Mouse (Mus musculus): Measurements from ENCODE around the gene Ifitm6. TPM values are rescaled to one million over a fixed set of nuclear protein-coding genes. Genes with fewer than 3 reads are reported as not detected.
"Not testable (repeated sequence)": the region's sequence is repeated elsewhere in the genome, so short reads cannot be mapped to it uniquely, and the experiment has no call there.

Gene Ifitm6
- polyA plus RNA-seq, 1 experiment, result 0.91 TPM

DNA sequence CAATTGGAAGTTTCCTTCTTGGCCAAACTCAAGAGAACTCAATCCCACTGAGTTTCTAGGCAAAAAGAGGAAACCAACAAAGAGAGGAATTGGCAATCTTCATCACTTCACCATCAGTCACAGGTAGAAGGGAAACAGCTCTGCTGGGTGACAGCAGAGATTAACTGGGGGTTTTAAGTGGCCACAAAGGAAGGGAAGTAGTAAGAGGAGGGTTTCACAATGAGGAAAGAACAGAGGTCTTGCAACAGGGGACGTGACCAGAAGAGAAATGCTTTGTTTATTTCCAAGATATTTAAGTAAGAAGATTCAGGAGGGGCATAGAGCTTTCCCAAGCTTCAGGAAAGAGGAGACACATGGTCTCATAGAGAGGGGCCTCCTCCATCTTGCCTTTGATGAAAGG is 19.9 kb downstream of the Ifitm6 start:
- H3K27me3 ChIP-seq (replicated peaks), result no peaks in the 10 kb centered on the region
- no peak overlapping the region for H3K4me3 ChIP-seq (replicated peaks)
- H3K4me1 ChIP-seq, result peaks cover 40% of the 10 kb centered on the region
- H3K9me3 ChIP-seq, result no peaks in the 10 kb centered on the region
- no peak for TF ChIP-seq GATA1 (IDR thresholded peaks at IDR 0.05; ENCODE audit: borderline replicate concordance, low read length)
- no peak for TF ChIP-seq FLI1 (IDR thresholded peaks at IDR 0.05; ENCODE audit: low read length)
- H3K36me3 ChIP-seq (replicated peaks; ENCODE audit: low read length), result no peaks in the 10 kb centered on the region

DNA sequence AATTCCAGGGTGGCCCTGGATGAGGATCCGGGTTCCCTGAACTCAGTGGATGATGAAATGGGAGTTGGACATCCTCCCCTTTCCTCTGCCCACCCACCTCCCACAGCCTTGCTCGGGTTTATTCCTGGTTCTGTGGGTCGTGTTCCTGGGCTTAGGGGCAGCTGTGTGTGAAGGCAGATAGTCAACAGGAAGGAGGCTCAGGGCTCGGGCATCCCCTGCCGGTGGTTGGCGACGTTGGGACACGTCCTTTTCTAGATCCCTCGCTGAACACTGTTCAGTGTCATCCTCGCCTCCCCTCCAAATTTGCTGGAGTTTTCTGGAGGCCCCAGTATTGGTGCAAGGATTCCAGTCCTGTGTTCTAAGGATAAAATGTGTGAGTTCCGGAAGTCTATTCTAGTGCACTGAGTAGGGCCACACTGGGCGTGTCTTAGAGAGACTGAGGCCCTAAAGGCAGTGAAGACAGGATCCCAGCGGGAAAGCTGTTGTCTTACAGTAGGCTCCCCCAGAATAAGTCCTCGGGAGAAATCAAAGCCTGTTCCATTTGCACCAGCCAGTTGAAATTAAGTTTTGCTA is 26.5 kb downstream of the Ifitm6 start:
- TF ChIP-seq FLI1 (IDR thresholded peaks at IDR 0.05; ENCODE audit: low read length) (no peak), GATA1 (IDR thresholded peaks at IDR 0.05; ENCODE audit: borderline replicate concordance, low read length) (no peak)
- Histone ChIP-seq H3K36me3 (replicated peaks; ENCODE audit: low read length) (peaks cover 1% of the 10 kb centered on the region), H3K4me1 (peaks cover 68% of the 10 kb centered on the region), H3K27me3 (replicated peaks) (no peaks in the 10 kb centered on the region), H3K9me3 (peaks cover under 1% of the 10 kb centered on the region; the same call in 1 of the 2 replicates), H3K4me3 (replicated peaks) (peak overlapping the region; percentile 90)

DNA sequence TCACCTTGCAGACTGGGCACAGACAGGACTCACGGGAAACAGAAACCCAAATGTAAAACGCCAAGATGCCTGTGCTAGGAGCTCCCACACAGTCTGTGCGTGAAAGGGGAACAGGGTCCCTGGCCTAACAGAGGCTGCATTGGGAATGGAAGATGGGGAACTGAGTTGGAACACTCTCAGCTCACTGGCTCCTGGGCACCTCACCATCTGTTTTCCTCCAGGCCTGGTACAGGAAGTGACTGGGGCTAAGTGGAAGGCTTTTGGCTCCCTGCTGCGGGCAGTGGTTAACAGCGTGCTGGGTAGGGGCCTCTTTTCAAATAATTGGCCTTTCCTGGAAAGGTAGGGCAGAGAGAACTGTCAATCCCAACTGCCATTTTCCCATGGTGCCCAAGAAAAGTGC is 27.1 kb downstream of the Ifitm6 start:
- TF ChIP-seq GATA1 (IDR thresholded peaks at IDR 0.05; ENCODE audit: borderline replicate concordance, low read length) (no peak), FLI1 (IDR thresholded peaks at IDR 0.05; ENCODE audit: low read length) (no peak)
- H3K4me1 ChIP-seq, result peaks cover 73% of the 10 kb centered on the region
- no peaks in the 10 kb centered on the region for H3K27me3 ChIP-seq (replicated peaks)
- peak overlapping the region; percentile 90 for H3K4me3 ChIP-seq (replicated peaks)
- peaks cover 6% of the 10 kb centered on the region for H3K9me3 ChIP-seq
- H3K36me3 ChIP-seq (replicated peaks; ENCODE audit: low read length), result peaks cover 7% of the 10 kb centered on the region

DNA sequence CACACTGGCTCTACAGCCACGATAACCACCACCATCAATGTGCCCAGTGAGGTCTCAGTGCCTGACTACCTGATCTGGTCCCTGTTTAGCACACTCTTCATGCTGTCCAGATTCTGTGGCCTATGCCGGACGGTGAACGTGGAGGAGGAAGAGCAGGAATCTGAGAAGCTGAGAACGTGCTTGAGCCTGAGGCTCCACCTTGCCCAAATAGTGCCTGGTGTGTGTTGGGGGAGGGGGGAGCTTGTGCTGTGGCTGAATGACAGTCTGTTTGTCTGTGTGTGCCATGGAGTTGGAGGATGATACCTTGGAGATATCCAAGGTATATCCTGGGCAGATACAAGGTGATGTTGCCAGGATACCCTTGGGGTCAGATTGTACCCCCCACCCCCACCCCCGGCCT is 27.5 kb downstream of the Ifitm6 start:
- Histone ChIP-seq H3K4me1 (peaks cover 73% of the 10 kb centered on the region), H3K4me3 (replicated peaks) (peak overlapping the region; percentile 90), H3K9me3 (peaks cover 6% of the 10 kb centered on the region), H3K36me3 (replicated peaks; ENCODE audit: low read length) (peaks cover 7% of the 10 kb centered on the region), H3K27me3 (replicated peaks) (no peaks in the 10 kb centered on the region)
- TF ChIP-seq GATA1 (IDR thresholded peaks at IDR 0.05; ENCODE audit: borderline replicate concordance, low read length) (no peak), FLI1 (IDR thresholded peaks at IDR 0.05; ENCODE audit: low read length) (no peak)

DNA sequence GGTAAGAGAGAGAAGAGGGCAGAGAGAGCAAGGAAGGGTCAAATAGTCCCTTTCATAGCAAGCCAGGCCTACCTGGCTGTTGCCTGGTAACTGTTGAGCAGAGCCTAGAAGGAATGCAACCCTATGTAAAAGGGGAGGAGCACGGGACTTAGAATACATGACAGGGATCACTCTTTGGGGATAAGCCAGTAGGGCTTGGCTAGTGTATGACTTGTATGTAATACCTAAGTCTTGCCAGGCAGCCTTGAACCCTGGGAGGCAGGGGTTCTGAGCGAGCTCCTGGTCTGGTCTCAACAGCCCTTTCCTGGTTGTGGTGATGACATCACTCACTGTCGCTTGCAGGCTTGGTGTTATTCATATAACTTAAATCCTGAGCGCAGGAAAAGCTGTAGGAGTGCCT is 28.7 kb downstream of the Ifitm6 start:
- no peaks in the 10 kb centered on the region for H3K27me3 ChIP-seq (replicated peaks)
- peaks cover 68% of the 10 kb centered on the region for H3K4me1 ChIP-seq
- TF ChIP-seq GATA1 (IDR thresholded peaks at IDR 0.05; ENCODE audit: borderline replicate concordance, low read length) (no peak), FLI1 (IDR thresholded peaks at IDR 0.05; ENCODE audit: low read length) (no peak)
- H3K9me3 ChIP-seq, result peaks cover 6% of the 10 kb centered on the region
- H3K4me3 ChIP-seq (replicated peaks), result no peak overlapping the region
- H3K36me3 ChIP-seq (replicated peaks; ENCODE audit: low read length), result peaks cover 7% of the 10 kb centered on the region

DNA sequence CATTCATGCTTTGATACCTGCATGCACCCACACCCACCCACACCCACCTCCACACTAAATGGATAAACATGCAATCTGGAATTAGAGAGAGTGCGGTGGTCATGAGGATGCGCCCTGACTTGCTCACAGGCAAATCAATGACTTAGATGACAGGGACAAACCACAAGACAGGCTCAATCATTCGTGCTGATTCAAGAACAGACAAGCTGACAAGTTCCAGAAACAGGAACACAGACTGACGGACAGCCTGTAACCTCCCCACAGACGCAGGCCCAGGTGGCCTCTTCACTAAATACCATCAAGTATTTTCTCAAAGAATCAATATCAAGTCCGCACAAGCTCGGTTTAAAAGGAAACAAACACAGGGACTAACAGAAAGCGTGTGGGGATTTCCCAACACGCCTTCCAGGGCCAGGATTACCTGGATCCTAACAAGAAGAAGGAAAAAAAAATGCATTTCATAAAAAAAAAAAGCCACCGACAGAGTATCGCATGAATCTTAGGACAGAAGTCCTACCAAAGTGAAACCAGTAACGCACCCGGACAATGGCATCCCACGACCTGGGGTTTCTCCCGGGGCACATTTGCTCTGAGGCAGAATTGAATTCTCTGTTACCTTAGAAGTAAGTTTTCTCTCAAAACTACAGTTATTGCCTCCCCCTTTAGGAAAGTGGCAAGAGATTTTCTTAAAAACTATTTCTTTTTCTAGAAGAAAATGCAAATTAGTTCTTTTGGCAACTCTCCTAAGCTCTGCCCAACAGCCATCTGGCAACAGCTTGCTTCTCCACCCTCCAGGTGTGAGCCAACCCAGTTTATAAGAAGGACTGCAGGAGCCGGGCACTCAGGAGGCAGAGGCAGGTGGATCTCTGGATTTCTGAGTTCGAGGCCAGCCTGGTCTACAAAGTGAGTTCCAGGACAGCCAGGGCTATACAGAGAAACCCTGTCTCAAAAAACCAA is 30.3 kb downstream of the Ifitm6 start:
- H3K36me3 ChIP-seq (replicated peaks; ENCODE audit: low read length), result peaks cover 10% of the 10 kb centered on the region
- TF ChIP-seq GATA1 (IDR thresholded peaks at IDR 0.05; ENCODE audit: borderline replicate concordance, low read length) (no peak), FLI1 (IDR thresholded peaks at IDR 0.05; ENCODE audit: low read length) (no peak)
- H3K27me3 ChIP-seq (replicated peaks), result no peaks in the 10 kb centered on the region

DNA sequence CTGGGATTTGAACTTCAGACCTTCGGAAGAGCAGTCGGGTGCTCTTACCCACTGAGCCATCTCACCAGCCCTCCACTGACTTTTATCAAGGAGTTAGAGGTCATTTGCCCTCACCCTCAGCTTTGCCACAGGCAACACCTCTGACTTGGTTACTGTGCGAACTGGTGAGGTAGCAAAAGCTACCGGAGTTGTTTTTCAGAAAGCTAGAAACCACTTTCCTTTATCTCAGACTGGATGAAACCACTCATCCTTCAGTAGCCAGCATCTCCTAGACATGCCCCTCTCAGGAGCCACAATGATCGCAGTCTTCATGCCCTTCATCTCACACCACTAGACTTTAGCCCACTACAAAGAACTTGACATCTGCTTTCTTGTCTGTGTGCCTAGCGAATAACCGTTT is 34.8 kb downstream of the Ifitm6 start:
- Histone ChIP-seq H3K36me3 (replicated peaks; ENCODE audit: low read length) (peaks cover 10% of the 10 kb centered on the region), H3K4me3 (replicated peaks) (no peak overlapping the region), H3K4me1 (peaks cover 65% of the 10 kb centered on the region), H3K27me3 (replicated peaks) (no peaks in the 10 kb centered on the region), H3K9me3 (peaks cover 6% of the 10 kb centered on the region)
- TF ChIP-seq FLI1 (IDR thresholded peaks at IDR 0.05; ENCODE audit: low read length) (no peak), GATA1 (IDR thresholded peaks at IDR 0.05; ENCODE audit: borderline replicate concordance, low read length) (no peak)

More for the DNA sequence above, 30.3 kb downstream of the Ifitm6 start:
- H3K4me1 ChIP-seq, result peaks cover 80% of the 10 kb centered on the region
- H3K9me3 ChIP-seq, result peaks cover 6% of the 10 kb centered on the region
- H3K4me3 ChIP-seq (replicated peaks), result no peak overlapping the region

DNA sequence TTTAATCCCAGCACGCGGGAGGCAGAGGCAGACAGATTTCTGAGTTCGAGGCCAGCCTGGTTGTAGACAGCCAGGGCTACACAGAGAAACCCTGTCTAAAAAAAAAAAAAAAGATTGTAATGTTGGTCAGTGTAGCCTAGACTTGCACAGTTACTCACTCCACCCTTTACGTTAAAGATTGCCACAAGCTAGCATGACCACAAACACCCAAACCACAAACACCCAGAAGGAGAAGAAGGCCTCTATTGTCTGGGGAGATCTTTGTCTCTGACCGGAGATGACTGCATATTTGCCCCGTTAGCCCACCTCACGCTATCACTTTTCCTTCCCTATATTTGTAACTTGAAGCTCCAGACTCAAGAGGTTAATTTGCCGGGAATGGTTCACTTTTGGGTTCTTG is 36.0 kb downstream of the Ifitm6 start:
- Histone ChIP-seq H3K27me3 (replicated peaks) (no peaks in the 10 kb centered on the region), H3K4me3 (replicated peaks) (peak overlapping the region; percentile 33), H3K9me3 (peaks cover 6% of the 10 kb centered on the region), H3K36me3 (replicated peaks; ENCODE audit: low read length) (peaks cover 10% of the 10 kb centered on the region), H3K4me1 (peaks cover 57% of the 10 kb centered on the region)
- TF ChIP-seq GATA1 (IDR thresholded peaks at IDR 0.05; ENCODE audit: borderline replicate concordance, low read length) (no peak), FLI1 (IDR thresholded peaks at IDR 0.05; ENCODE audit: low read length) (no peak)

DNA sequence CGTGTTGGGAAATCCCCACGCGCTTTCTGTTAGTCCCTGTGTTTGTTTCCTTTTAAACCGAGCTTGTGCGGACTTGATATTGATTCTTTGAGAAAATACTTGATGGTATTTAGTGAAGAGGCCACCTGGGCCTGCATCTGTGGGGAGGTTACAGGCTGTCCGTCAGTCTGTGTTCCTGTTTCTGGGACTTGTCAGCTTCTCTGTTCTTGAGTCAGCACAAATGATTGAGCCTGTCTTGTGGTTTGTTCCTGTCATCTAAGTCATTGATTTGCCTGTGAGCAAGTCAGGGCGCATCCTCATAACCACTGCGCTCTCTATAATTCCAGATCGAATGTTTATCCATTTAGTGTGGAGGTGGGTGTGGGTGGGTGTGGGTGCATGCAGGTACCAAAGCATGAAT is 41.0 kb downstream of the Ifitm6 start:
- H3K4me1 ChIP-seq, result peaks cover 60% of the 10 kb centered on the region
- H3K9me3 ChIP-seq; H3K4me3 ChIP-seq (replicated peaks); H3K36me3 ChIP-seq (replicated peaks; ENCODE audit: low read length); H3K27me3 ChIP-seq (replicated peaks): not testable (repeated sequence)

DNA sequence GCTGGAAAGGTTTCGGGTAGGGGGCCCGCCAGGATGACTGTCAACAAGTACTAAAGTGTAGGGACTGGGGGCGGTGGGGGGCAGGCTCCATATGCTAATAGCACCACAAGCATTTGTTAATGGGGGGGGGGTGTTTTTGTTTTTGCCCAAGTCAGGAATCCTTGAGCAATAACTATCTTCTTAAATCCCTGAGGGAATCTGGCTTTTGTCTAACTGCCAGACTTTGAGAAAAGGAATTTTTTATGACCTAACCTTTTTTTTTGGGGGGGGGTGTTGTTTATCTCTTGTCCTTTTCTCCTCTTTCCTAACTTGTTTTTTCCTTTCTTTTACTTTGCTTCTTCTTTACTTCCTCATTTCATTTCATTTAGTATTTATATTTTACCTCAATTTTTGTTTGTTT is 42.3 kb downstream of the Ifitm6 start:
- no peaks in the 10 kb centered on the region for H3K9me3 ChIP-seq
- no peak for TF ChIP-seq FLI1 (IDR thresholded peaks at IDR 0.05; ENCODE audit: low read length)
- no peak for TF ChIP-seq GATA1 (IDR thresholded peaks at IDR 0.05; ENCODE audit: borderline replicate concordance, low read length)
- H3K4me1 ChIP-seq, result peaks cover 63% of the 10 kb centered on the region
- no peaks in the 10 kb centered on the region for H3K27me3 ChIP-seq (replicated peaks)
- peaks cover 19% of the 10 kb centered on the region for H3K36me3 ChIP-seq (replicated peaks; ENCODE audit: low read length)
- H3K4me3 ChIP-seq (replicated peaks), result no peak overlapping the region

All from megakaryocyte, embryonic 14.5 days (primary cell).